Mouse (Mus musculus): ENCODE measurements at regions not wholly inside any gene's neighbourhood (a gene's known extent, or its start where the extent isn't known, plus 50 kb on each side); places are given as distances from the start of the nearest gene placed in this dataset.
"Not testable (repeated sequence)": the region's sequence is repeated elsewhere in the genome, so short reads cannot be mapped to it uniquely, and the experiment has no call there.

GRCm38 (mm10) chr11:14136142-14136541, 462.9 kb upstream of the Pom121l12 start:
- DNase-seq = peak; percentile 18

DNA sequence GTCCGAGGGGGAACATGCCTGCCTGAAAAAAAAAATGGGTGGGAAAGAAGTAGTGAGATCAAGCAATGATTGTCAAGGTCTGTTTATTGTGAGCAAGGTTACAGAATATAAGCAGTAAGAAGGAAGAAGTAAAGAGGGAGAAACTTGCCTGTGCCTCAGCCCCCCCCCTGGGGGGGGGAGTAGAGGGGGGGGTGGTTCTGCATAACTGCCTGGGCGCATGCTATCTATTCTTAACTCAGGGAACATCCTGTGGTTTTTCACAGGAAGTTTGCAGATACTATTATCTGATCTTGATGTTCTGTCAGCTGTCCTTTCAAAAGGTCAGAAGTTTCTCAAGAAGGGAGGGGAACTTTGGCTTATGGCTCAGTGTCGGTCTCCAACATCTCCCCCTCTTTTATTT, 456.7 kb upstream of the Pom121l12 start:
- not testable (repeated sequence) for DNase-seq

DNA sequence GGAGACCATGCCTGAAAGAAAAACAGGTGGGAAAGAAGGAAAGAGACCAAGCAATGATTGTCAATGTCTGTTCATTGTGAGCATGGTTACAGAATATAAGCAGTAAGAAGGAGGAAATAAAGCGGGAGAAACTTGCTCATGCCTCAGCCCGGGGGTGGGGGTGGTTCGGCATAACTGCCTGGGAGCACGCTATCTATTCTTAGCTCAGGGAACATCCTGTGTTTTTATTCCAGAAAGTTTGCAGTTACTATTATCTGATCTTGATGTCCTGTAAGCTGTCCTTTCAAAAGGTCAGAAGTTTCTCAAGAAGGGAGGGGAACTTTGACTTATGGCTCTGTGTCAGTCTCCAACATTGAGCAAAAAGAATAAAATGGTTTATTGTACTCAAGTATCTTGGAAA, 451.4 kb upstream of the Pom121l12 start:
- DNase-seq = no peak

GRCm38 (mm10) chr11:14159366-14159765, 439.7 kb upstream of the Pom121l12 start:
- no peak for DNase-seq

GRCm38 (mm10) chr11:14169478-14169877, 429.6 kb upstream of the Pom121l12 start:
- DNase-seq = no peak

DNA sequence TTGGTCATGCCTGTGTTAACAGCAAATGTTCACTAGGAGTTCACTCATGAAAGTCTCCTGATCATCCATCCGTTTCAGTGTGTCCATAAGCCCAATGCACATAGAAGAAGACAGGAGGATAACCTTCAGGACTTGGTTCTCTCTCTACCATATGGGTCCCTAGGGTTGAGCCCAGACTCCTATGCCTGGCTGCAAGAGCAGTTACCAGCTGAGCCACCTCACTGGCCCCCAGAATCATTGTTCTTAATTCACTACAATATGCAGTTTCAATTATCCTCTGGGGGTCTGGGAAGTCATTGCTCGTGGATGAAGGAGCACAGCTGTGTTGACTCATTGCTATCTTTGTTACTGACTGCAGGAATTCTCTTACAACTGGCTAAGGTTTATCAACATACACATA, 424.5 kb upstream of the Pom121l12 start:
- DNase-seq = no peak

- DNase-seq = peak; percentile 2
These were observed 417.1 kb upstream of the Pom121l12 start for GRCm38 (mm10) chr11:14182020-14182419.

GRCm38 (mm10) chr11:14182466-14182865, 416.6 kb upstream of the Pom121l12 start:
- no peak for DNase-seq

GRCm38 (mm10) chr11:14183258-14183968, 415.7 kb upstream of the Pom121l12 start:
- no peak for DNase-seq

DNA sequence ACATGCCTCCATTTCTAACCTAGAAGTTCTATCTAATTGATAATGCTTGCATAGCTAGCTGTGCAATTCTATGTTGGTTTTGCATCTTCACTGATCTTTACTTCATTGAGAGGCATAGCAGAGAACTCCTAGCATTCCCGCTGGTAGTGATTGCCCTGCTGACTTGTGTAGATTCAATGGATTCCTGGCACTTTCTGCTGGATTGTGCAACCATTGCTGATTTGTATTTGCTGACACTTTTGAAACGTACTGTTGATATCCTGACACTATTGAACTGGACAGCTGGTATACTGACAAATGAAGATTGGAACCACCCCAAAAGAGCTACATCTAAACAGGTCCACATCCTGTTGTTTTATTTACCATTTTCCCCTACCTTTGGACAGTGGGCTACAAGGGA, 404.0 kb upstream of the Pom121l12 start:
- DNase-seq = no peak

Data from right cerebral cortex, adult 18-20 months (tissue).